Mouse (Mus musculus): ENCODE results near the gene Slc38a3.

GRCm38 (mm10) chr9:107650225-107650624 lies 19.1 kb downstream of the Slc38a3 start:
- no peak for TF ChIP-seq POLR2A (IDR thresholded peaks at IDR 0.05; ENCODE audit: control insufficient read depth in 1 of 2, insufficient read depth in 1 of 2, low read depth in 1 of 2, low read length in 2 of 2, poor library complexity in 1 of 2)
- no peak for TF ChIP-seq CTCF (IDR thresholded peaks at IDR 0.05 in 2 of 3, conservative IDR thresholded peaks at IDR 0.05 in 1 of 3; ENCODE audit: control insufficient read depth in 1 of 3, insufficient read depth in 1 of 3, low read depth in 2 of 3, low read length in 3 of 3, poor library complexity in 1 of 3, severe bottlenecking in 1 of 3)
- no peak for TF ChIP-seq TBP (IDR thresholded peaks at IDR 0.05; ENCODE audit: low read depth, low read length)
- TF ChIP-seq MAX (IDR thresholded peaks at IDR 0.05; ENCODE audit: low read length), result no peak
- no peak for TF ChIP-seq ZNF384 (IDR thresholded peaks at IDR 0.05; ENCODE audit: low read depth, low read length)
- no peak for TF ChIP-seq ZMIZ1 (IDR thresholded peaks at IDR 0.05; ENCODE audit: low read depth, low read length)
- no peak for TF ChIP-seq ZC3H11A (IDR thresholded peaks at IDR 0.05; ENCODE audit: low read depth, low read length)
- TF ChIP-seq EP300 (IDR thresholded peaks at IDR 0.05; ENCODE audit: low read depth in 1 of 2, low read length in 2 of 2), result no peak
- no peak for TF ChIP-seq GABPA (IDR thresholded peaks at IDR 0.05; ENCODE audit: low read depth, low read length)
- TF ChIP-seq ETS1 (IDR thresholded peaks at IDR 0.05; ENCODE audit: low read depth, low read length), result no peak
- no peak for TF ChIP-seq BHLHE40 (IDR thresholded peaks at IDR 0.05; ENCODE audit: borderline replicate concordance, low read depth, low read length)
- TF ChIP-seq POLR2AphosphoS2 (IDR thresholded peaks at IDR 0.05; ENCODE audit: low read length), result no peak
- no peak for TF ChIP-seq USF1 (IDR thresholded peaks at IDR 0.05; ENCODE audit: low read depth, low read length)

All from MEL (cell line).